Mouse (Mus musculus): ENCODE measurements around the gene Acox3.

DNA sequence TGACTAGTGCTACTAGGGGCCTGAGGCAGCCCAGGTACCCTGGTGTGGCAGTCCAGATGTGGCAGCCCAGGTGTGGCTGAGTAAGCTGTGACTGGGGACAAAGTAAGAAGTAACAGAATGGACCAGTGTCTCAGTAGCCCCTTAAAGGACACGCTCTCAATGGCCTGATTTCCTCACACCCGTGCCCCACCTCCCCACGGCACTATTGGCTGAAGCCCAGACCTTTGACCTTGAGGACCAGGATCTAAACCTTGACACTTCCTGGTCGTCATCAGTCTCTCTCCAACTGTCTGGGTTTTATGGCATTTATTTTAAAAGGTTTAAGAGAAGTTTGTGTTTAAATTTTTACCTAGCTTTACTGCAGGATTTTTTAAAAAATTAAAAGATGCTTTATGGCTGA lies 10.0 kb downstream of the Acox3 start:
- TF ChIP-seq EP300 (IDR thresholded peaks at IDR 0.05; ENCODE audit: insufficient read depth, low read depth, low read length) (no peak), CTCF (IDR thresholded peaks at IDR 0.05) (no peak)

Data from heart, adult 2 months (tissue).